Mouse (Mus musculus): ENCODE measurements around the gene Il20. TPM values are rescaled to one million over a fixed set of nuclear protein-coding genes. Genes with fewer than 3 reads are reported as not detected.

Il20 gene
- polyA plus RNA-seq, 1 experiment from 2014 or later: not detected

Other genes with a start within 250 kb of the Il20 start
- gene C4bp, start 249.8 kb downstream of the Il20 start, polyA plus RNA-seq (2016; fragmentation: Nextera tagmentation; extraction: Ambion mirVana): not detected in 2 replicates
- gene Gm29427, start 195.7 kb downstream of the Il20 start, polyA plus RNA-seq (2016; fragmentation: Nextera tagmentation; extraction: Ambion mirVana): not detected in 2 replicates
- 8.6 and 10.1 TPM in 2 replicates for gene Yod1, start 194.1 kb downstream of the Il20 start, polyA plus RNA-seq (2016; fragmentation: Nextera tagmentation; extraction: Ambion mirVana)
- 5.0 and 7.4 TPM in 2 replicates for gene Pfkfb2, start 182.2 kb downstream of the Il20 start, polyA plus RNA-seq (2016; fragmentation: Nextera tagmentation; extraction: Ambion mirVana)
- 0.67 and 1.1 TPM in 2 replicates for gene AA986860, start 179.5 kb downstream of the Il20 start, polyA plus RNA-seq (2016; fragmentation: Nextera tagmentation; extraction: Ambion mirVana)
- 0.18 TPM in 1 of 2 replicates, not detected in the other for gene Fcamr, start 110.5 kb downstream of the Il20 start, polyA plus RNA-seq (2016; fragmentation: Nextera tagmentation; extraction: Ambion mirVana)
- not detected in 2 replicates for gene Pigr, start 84.8 kb downstream of the Il20 start, polyA plus RNA-seq (2016; fragmentation: Nextera tagmentation; extraction: Ambion mirVana)
- gene Fcmr, start 45.8 kb downstream of the Il20 start, polyA plus RNA-seq (2016; fragmentation: Nextera tagmentation; extraction: Ambion mirVana): 2.7 and 2.8 TPM in 2 replicates
- not detected in 2 replicates for gene Il24, start 24.0 kb downstream of the Il20 start, polyA plus RNA-seq (2016; fragmentation: Nextera tagmentation; extraction: Ambion mirVana)
- 0.13 and 0.22 TPM in 2 replicates for gene Il19, start 28.7 kb upstream of the Il20 start, polyA plus RNA-seq (2016; fragmentation: Nextera tagmentation; extraction: Ambion mirVana)
- gene Il10, start 108.4 kb upstream of the Il20 start, polyA plus RNA-seq (2016; fragmentation: Nextera tagmentation; extraction: Ambion mirVana): not detected in 2 replicates
- 59.2 and 60.3 TPM in 2 replicates for gene Mapkapk2, start 186.4 kb upstream of the Il20 start, polyA plus RNA-seq (2016; fragmentation: Nextera tagmentation; extraction: Ambion mirVana)
- gene Dyrk3, start 226.9 kb upstream of the Il20 start, polyA plus RNA-seq (2016; fragmentation: Nextera tagmentation; extraction: Ambion mirVana): 3.1 and 3.9 TPM in 2 replicates
- 54.8 and 62.9 TPM in 2 replicates for gene Eif2d, start 241.7 kb upstream of the Il20 start, polyA plus RNA-seq (2016; fragmentation: Nextera tagmentation; extraction: Ambion mirVana)

Measured in heart, embryonic 10.5 days (tissue).